Mouse (Mus musculus): ENCODE results near the gene Syne4. TPM values are rescaled to one million over a fixed set of nuclear protein-coding genes. Genes with fewer than 3 reads are reported as not detected.

The Syne4 gene
- polyA plus RNA-seq, 1 experiment from 2014 or later = 84.6 TPM

DNA sequence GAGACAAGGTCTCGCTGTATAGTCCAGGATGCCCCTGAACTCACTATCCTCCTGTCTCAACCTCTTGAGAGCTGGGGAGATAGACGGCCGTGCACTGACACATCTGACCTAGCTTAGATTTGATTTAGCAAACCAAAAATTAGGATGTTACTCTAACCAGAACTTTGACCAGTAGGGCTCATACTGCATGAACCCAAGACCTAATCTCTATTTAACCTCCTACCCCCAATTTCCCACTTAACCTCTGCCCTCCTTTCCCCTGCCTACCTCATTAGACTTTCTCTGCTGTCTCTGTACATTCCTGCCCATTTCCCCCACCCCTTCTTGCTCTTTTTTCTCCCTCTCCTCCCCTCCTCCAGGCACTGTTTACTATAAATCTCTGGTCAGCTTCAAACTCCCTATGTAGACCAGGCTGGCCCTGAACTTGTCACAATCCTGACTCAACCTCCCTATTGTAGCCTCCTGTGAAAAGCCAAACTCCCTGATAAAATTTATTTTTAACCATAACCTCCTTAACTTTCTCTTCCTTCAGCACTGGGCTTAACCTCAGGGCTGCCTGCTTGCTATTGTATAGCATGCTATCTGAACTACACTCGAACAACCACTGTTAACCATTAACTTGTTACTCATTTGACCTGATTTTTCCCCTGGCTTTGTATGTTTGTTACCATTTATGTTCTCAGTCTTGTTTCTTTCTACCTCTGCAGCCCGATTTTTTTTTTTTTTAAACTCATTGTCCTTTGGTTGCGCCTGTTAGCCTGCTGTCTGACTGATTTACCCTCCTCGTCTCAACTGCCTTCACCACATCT is 44.0 kb downstream of the Syne4 start:
- 75% methylated on average over 7 of the region's 7 CpGs for WGBS
- no peak overlapping the region for H3K4me3 ChIP-seq (replicated peaks)
- H3K4me1 ChIP-seq (replicated peaks) = peaks cover 30% of the 10 kb centered on the region
- no peaks in the 10 kb centered on the region for H3K9me3 ChIP-seq
- no peak overlapping the region for H3K27ac ChIP-seq
- H3K27me3 ChIP-seq = no peaks in the 10 kb centered on the region; the same call in 1 of the 2 replicates
- no peak overlapping the region for H3K4me2 ChIP-seq
- H3K36me3 ChIP-seq = peaks cover 43% of the 10 kb centered on the region
- no peak overlapping the region for H3K9ac ChIP-seq (replicated peaks)
- ATAC-seq (ENCODE audit: insufficient number of reproducible peaks, insufficient read depth, low FRiP score, low TSS enrichment, low read depth) = no peak

DNA sequence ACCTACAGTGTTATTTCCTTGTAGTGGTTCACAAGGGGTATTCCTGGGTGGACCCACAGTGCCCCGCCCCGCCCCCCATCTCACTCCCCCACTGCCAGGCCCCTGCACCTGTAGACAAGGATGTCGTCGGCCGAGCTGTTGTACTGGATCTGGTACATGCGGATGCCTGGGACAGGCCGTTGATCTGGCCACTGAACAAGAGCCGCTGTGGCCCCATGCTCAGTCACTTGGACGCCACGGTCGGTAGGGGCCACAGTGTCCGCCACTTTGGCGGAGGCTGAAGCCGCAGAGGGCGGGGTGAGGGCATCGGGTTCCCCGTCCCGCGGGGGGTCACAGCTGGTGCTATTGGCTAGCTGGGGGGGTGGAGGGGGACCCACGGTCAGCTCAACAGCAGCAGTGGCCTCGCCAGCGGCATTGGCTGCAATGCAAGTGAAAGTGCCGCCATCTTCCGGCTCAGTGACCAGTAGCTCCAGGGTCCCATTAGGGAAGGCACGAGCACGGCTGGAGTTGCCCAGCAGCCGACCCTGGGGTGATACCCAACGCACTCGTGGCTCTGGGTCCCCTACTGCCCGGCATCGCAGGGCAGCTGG is 44.8 kb downstream of the Syne4 start:
- ATAC-seq (ENCODE audit: insufficient number of reproducible peaks, insufficient read depth, low FRiP score, low TSS enrichment, low read depth) = no peak
- H3K36me3 ChIP-seq = peaks cover 43% of the 10 kb centered on the region
- H3K4me1 ChIP-seq (replicated peaks) = peaks cover 23% of the 10 kb centered on the region
- H3K27me3 ChIP-seq = peaks cover 8% of the 10 kb centered on the region
- WGBS = 85% methylated on average over 31 of the region's 31 CpGs
- H3K9ac ChIP-seq (replicated peaks) = no peak overlapping the region
- H3K9me3 ChIP-seq = no peaks in the 10 kb centered on the region
- no peak overlapping the region for H3K4me3 ChIP-seq (replicated peaks)
- H3K4me2 ChIP-seq = no peak overlapping the region
- H3K27ac ChIP-seq = no peak overlapping the region

DNA sequence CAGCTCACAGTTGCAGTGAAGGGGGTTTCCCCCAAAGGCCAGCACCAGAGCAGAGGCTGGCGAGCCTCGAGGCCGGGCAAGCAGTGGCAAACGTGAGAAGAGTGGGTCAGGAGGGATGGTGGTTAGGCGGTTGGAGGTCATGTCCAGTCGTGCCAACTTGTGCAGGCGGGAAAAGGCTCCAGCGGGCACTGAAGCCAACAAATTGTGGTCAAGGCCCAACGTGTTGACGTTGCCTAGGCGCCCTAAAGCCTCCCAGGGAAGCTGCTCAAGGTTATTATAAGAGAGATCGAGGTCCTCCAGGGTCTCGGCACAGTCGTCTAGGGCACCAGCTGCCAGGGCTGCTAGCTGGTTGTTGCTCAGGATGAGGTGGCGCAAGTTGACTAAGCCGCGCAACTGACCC is 45.4 kb downstream of the Syne4 start:
- Histone ChIP-seq H3K9me3 (no peaks in the 10 kb centered on the region), H3K36me3 (peaks cover 43% of the 10 kb centered on the region), H3K9ac (replicated peaks) (no peak overlapping the region), H3K4me3 (replicated peaks) (no peak overlapping the region), H3K27ac (no peak overlapping the region), H3K4me2 (no peak overlapping the region), H3K4me1 (replicated peaks) (peaks cover 23% of the 10 kb centered on the region), H3K27me3 (peaks cover 14% of the 10 kb centered on the region)
- WGBS = 91% methylated on average over 17 of the region's 17 CpGs
- ATAC-seq (ENCODE audit: insufficient number of reproducible peaks, insufficient read depth, low FRiP score, low TSS enrichment, low read depth) = no peak

DNA sequence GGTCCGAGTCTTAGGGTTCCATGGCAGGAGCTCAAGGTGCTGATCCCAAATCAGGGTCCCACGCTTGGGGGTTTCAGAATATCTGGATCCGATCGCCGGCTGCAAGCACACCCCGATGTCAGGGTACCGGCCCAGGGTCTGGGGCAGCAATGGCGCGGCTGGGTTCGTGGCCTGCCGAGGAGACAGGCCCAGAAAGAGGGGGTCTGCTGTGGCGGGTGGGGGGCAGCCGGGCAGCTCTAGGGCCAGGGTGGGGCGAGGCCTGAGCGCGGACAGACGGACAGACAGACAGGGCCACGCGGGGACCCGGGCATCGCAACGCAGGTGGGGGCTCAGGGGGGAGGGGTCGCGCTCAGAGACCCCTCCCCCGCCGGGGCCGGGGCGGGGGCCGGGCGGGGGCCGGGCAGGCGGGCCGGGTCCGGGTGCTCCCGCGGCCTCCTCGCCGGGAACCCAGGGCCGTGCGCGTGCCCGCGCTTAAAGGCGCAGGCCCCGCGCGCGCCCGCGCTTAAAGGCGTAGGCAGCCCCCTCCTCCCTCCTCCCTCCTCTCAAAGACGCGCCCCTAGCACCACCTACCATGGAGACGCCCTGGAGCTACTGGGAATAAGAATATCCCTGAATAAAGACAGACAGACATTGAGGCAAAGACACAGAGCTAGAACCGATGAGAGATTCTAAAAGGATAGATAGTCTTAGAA is 48.2 kb downstream of the Syne4 start, which contains the start of gene Lrfn3:
Lrfn3 (minus strand) TSS at position 121 of the 692 bp plus-strand sequence.
- Histone ChIP-seq H3K4me1 (replicated peaks) (peaks cover 23% of the 10 kb centered on the region), H3K4me3 (replicated peaks) (peak within 1 kb of the TSS; percentile 77), H3K27ac (no peak within 1 kb of the TSS; the same call in 1 of the 2 replicates), H3K9me3 (no peaks in the 10 kb centered on the region), H3K36me3 (peaks cover 21% of the 10 kb centered on the region), H3K4me2 (peak within 1 kb of the TSS; percentile 84), H3K9ac (replicated peaks) (peak within 1 kb of the TSS; percentile 89), H3K27me3 (peaks cover 21% of the 10 kb centered on the region)
- ATAC-seq (ENCODE audit: insufficient number of reproducible peaks, insufficient read depth, low FRiP score, low TSS enrichment, low read depth) = 0 out of 2 replicates have a peak, but pooled peaks have one; percentile 22
- WGBS = 2% methylated on average over 51 of the region's 55 CpGs

DNA sequence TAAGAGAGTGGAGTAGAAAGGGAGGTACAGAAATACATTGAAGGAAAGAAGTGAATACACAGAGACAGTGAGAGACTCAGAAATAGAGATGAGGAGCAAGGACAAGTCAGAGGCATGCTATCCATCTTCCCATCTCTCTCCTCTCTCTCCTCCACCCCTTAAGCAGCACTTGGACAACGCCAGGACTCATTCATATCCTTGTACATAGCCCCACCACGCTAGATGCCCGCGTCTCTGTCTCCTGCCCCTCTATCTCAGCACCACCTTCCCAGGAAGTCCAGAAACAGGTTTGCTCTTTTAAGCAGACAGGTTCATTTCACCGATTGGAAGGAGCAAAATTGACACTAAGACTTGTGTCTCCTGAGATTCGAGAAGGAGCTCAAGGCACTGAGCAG is 48.7 kb downstream of the Syne4 start:
- peak overlapping the region; percentile 84 for H3K4me2 ChIP-seq
- no peaks in the 10 kb centered on the region for H3K9me3 ChIP-seq
- peak overlapping the region; percentile 89 for H3K9ac ChIP-seq (replicated peaks)
- 62% methylated on average over 6 of the region's 6 CpGs for WGBS
- peak overlapping the region; percentile 77 for H3K4me3 ChIP-seq (replicated peaks)
- ATAC-seq (ENCODE audit: insufficient number of reproducible peaks, insufficient read depth, low FRiP score, low TSS enrichment, low read depth) = no peak
- peaks cover 23% of the 10 kb centered on the region for H3K4me1 ChIP-seq (replicated peaks)
- peaks cover 23% of the 10 kb centered on the region for H3K27me3 ChIP-seq
- no peak overlapping the region for H3K27ac ChIP-seq
- peaks cover 17% of the 10 kb centered on the region for H3K36me3 ChIP-seq

DNA sequence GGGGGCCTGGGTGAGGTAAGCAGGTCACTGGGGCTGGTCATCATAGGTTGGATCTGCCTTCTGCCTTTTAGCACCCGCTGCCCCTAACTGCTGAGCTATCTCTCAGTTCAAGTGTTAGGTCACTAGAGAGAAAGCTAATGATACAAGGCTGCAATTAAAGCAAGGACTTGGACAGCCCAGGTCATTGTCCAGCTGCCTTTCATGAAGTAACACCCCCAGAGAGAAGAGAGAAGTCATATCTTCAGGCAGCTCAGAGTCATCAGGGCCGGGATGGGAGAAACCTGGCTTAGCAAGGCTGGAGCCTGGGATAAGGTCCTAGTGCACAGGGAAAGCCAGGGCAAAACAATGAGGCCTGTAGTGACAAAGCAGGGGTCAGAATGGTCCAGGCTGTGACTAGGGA is 52.9 kb downstream of the Syne4 start:
- 76% methylated on average over 2 of the region's 2 CpGs for WGBS
- no peaks in the 10 kb centered on the region for H3K9me3 ChIP-seq

More for the DNA sequence above, 52.9 kb downstream of the Syne4 start:
- no peak overlapping the region for H3K4me3 ChIP-seq (replicated peaks)
- H3K4me1 ChIP-seq (replicated peaks) = peaks cover under 1% of the 10 kb centered on the region; the same call in 1 of the 2 replicates
- H3K27ac ChIP-seq = no peak overlapping the region
- ATAC-seq (ENCODE audit: insufficient number of reproducible peaks, insufficient read depth, low FRiP score, low TSS enrichment, low read depth) = no peak
- H3K9ac ChIP-seq (replicated peaks) = no peak overlapping the region
- H3K36me3 ChIP-seq = no peaks in the 10 kb centered on the region
- peaks cover 23% of the 10 kb centered on the region for H3K27me3 ChIP-seq
- no peak overlapping the region for H3K4me2 ChIP-seq

Other genes with a start within 250 kb of the Syne4 start
- 6.8 and 7.1 TPM in 2 replicates for gene Zfp82, start 241.9 kb upstream of the Syne4 start, polyA plus RNA-seq (2016; fragmentation: Nextera tagmentation; extraction: Ambion mirVana)
- gene Gm26920, start 224.4 kb upstream of the Syne4 start, polyA plus RNA-seq (2016; fragmentation: Nextera tagmentation; extraction: Ambion mirVana) = 3.4 and 3.7 TPM in 2 replicates
- 17.0 and 25.0 TPM in 2 replicates for gene Zfp566, start 224.3 kb upstream of the Syne4 start, polyA plus RNA-seq (2016; fragmentation: Nextera tagmentation; extraction: Ambion mirVana)
- gene Zfp260, start 220.0 kb upstream of the Syne4 start, polyA plus RNA-seq (2016; fragmentation: Nextera tagmentation; extraction: Ambion mirVana) = 138 and 146 TPM in 2 replicates
- gene Zfp382, start 192.9 kb upstream of the Syne4 start, polyA plus RNA-seq (2016; fragmentation: Nextera tagmentation; extraction: Ambion mirVana) = 11.8 and 16.7 TPM in 2 replicates
- 19.1 and 23.0 TPM in 2 replicates for gene Zfp146, start 145.1 kb upstream of the Syne4 start, polyA plus RNA-seq (2016; fragmentation: Nextera tagmentation; extraction: Ambion mirVana)
- 2.4 and 2.9 TPM in 2 replicates for gene Cox7a1, start 130.7 kb upstream of the Syne4 start, polyA plus RNA-seq (2016; fragmentation: Nextera tagmentation; extraction: Ambion mirVana)
- gene Capns1, start 116.0 kb upstream of the Syne4 start, polyA plus RNA-seq (2016; fragmentation: Nextera tagmentation; extraction: Ambion mirVana) = 75.6 and 77.9 TPM in 2 replicates
- gene Polr2i, start 82.9 kb upstream of the Syne4 start, polyA plus RNA-seq (2016; fragmentation: Nextera tagmentation; extraction: Ambion mirVana) = 174 and 182 TPM in 2 replicates
- 214 and 222 TPM in 2 replicates for gene Tbcb, start 82.5 kb upstream of the Syne4 start, polyA plus RNA-seq (2016; fragmentation: Nextera tagmentation; extraction: Ambion mirVana)
- not detected in 2 replicates for gene Ovol3, start 79.1 kb upstream of the Syne4 start, polyA plus RNA-seq (2016; fragmentation: Nextera tagmentation; extraction: Ambion mirVana)
- gene Thap8, start 34.7 kb upstream of the Syne4 start, polyA plus RNA-seq (2016; fragmentation: Nextera tagmentation; extraction: Ambion mirVana) = 0.15 and 0.26 TPM in 2 replicates
- gene Wdr62, start 34.4 kb upstream of the Syne4 start, polyA plus RNA-seq (2016; fragmentation: Nextera tagmentation; extraction: Ambion mirVana) = 9.7 and 10.6 TPM in 2 replicates
- gene Clip3, start 23.1 kb upstream of the Syne4 start, polyA plus RNA-seq (2016; fragmentation: Nextera tagmentation; extraction: Ambion mirVana) = 39.7 and 46.6 TPM in 2 replicates
- 101 TPM in 2 replicates for gene Alkbh6, start 6.1 kb upstream of the Syne4 start, polyA plus RNA-seq (2016; fragmentation: Nextera tagmentation; extraction: Ambion mirVana)
- 0.97 and 5.0 TPM in 2 replicates for gene E130208F15Rik, start 6.9 kb downstream of the Syne4 start, polyA plus RNA-seq (2016; fragmentation: Nextera tagmentation; extraction: Ambion mirVana)
- 20.7 and 23.6 TPM in 2 replicates for gene Sdhaf1, start 9.1 kb downstream of the Syne4 start, polyA plus RNA-seq (2016; fragmentation: Nextera tagmentation; extraction: Ambion mirVana)
- gene Lrfn3, start 48.0 kb downstream of the Syne4 start, polyA plus RNA-seq (2016; fragmentation: Nextera tagmentation; extraction: Ambion mirVana) = 6.2 and 6.6 TPM in 2 replicates
- gene Tyrobp, start 99.0 kb downstream of the Syne4 start, polyA plus RNA-seq (2016; fragmentation: Nextera tagmentation; extraction: Ambion mirVana) = 14.1 and 19.6 TPM in 2 replicates
- 0.77 TPM in 1 of 2 replicates, not detected in the other for gene Hcst, start 105.0 kb downstream of the Syne4 start, polyA plus RNA-seq (2016; fragmentation: Nextera tagmentation; extraction: Ambion mirVana)
- 1.2 and 1.3 TPM in 2 replicates for gene Nfkbid, start 106.9 kb downstream of the Syne4 start, polyA plus RNA-seq (2016; fragmentation: Nextera tagmentation; extraction: Ambion mirVana)
- 32.5 and 33.9 TPM in 2 replicates for gene Aplp1, start 130.7 kb downstream of the Syne4 start, polyA plus RNA-seq (2016; fragmentation: Nextera tagmentation; extraction: Ambion mirVana)
- 0.29 and 0.65 TPM in 2 replicates for gene Kirrel2, start 142.9 kb downstream of the Syne4 start, polyA plus RNA-seq (2016; fragmentation: Nextera tagmentation; extraction: Ambion mirVana)
- gene Nphs1, start 143.5 kb downstream of the Syne4 start, polyA plus RNA-seq (2016; fragmentation: Nextera tagmentation; extraction: Ambion mirVana) = 0.10 TPM in 1 of 2 replicates, not detected in the other
- not detected in 2 replicates for gene Prodh2, start 178.8 kb downstream of the Syne4 start, polyA plus RNA-seq (2016; fragmentation: Nextera tagmentation; extraction: Ambion mirVana)
- 15.1 and 17.7 TPM in 2 replicates for gene Arhgap33, start 220.3 kb downstream of the Syne4 start, polyA plus RNA-seq (2016; fragmentation: Nextera tagmentation; extraction: Ambion mirVana)
- 9.5 and 10.9 TPM in 2 replicates for gene Hspb6, start 237.4 kb downstream of the Syne4 start, polyA plus RNA-seq (2016; fragmentation: Nextera tagmentation; extraction: Ambion mirVana)
- gene Proser3, start 237.5 kb downstream of the Syne4 start, polyA plus RNA-seq (2016; fragmentation: Nextera tagmentation; extraction: Ambion mirVana) = 15.3 and 16.0 TPM in 2 replicates
- gene Lin37, start 245.0 kb downstream of the Syne4 start, polyA plus RNA-seq (2016; fragmentation: Nextera tagmentation; extraction: Ambion mirVana) = 45.4 and 51.5 TPM in 2 replicates
- gene U2af1l4, start 248.5 kb downstream of the Syne4 start, polyA plus RNA-seq (2016; fragmentation: Nextera tagmentation; extraction: Ambion mirVana) = 87.8 and 89.9 TPM in 2 replicates
- gene Gm49396, start 248.5 kb downstream of the Syne4 start, polyA plus RNA-seq (2016; fragmentation: Nextera tagmentation; extraction: Ambion mirVana) = 16.3 and 18.5 TPM in 2 replicates
- gene Psenen, start 248.8 kb downstream of the Syne4 start, polyA plus RNA-seq (2016; fragmentation: Nextera tagmentation; extraction: Ambion mirVana) = 136 TPM in 2 replicates